Mouse (Mus musculus): Measurements from ENCODE around the gene Prmt9. TPM values are rescaled to one million over a fixed set of nuclear protein-coding genes. Genes with fewer than 3 reads are reported as not detected.

Gene Prmt9
- total RNA-seq (2021) (10 to 100 TPM; 10.2 to 13.1 TPM), polyA plus RNA-seq (2012; rRNA removed) (5.2 and 8.4 TPM in 2 replicates)
- long read RNA-seq, transcript Prmt9-201 (12 exons, 2,781 nt), result major isoform, 16 of 19 reads
- long read RNA-seq, partial matches to known transcripts, result 1 of 19 reads
- long read RNA-seq, other reads (novel, unspliced or antisense), result 2 of 19 reads

DNA sequence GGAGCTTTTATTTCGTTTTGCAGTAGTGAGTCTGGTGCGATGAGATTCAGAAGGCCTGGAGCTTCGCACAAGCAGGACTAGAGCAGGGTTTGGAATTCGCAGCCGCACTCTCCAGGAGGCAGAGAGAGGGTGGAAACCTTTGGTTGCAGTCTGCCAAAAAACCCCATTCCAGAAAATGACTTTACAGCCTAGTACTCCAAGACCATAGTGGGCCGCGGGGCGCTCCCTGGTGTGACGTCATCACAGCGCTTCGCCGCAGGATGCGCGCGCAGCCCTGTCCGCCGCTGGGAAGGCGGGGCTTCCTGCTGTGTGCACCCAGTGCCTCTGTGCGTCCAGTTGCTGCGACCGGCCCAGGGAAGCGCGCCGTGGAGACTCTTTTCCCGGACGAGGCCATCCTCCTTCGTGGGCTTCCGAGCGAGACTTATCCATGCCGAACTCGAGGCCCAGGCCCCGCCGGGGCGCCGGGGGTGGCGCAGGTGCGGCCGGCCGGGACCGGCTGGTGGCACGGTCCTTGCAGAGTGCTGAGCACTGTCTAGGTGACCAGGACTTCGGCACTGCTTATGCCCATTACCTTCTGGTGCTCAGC lies at the start of gene Prmt9:
TSS of gene Prmt9 (plus strand) at position 277 of the 586 bp plus-strand sequence.
- H3K27me3 ChIP-seq (ENCODE audit: control insufficient read depth, insufficient read depth, low read length), result no peaks in the 10 kb centered on the region
- WGBS, result 4% methylated on average over 42 of the region's 42 CpGs

DNA sequence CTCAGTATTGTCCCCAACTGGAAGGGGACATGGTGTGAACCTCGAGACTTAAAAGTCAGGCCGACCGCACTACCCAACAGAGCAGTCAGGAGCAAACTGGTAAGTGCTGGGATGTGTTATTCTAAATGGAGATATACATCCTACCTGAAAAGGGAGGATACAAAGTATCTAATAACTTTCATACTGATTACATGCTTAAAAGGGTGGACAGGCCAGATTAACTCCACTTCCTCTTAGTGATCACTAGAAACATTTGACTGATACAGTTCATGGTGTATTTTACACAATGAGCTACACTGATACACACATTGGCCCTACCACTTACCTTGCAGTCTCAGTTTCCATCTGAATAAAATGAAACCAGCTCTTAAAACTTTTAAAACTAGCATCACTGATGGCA lies 48.9 kb upstream of the Prmt9 start:
- Histone ChIP-seq H3K27ac (no peak overlapping the region), H3K27me3 (ENCODE audit: control insufficient read depth, insufficient read depth, low read length) (no peaks in the 10 kb centered on the region), H3K79me2 (replicated peaks; ENCODE audit: control insufficient read depth, insufficient read depth, low read length) (peaks cover 12% of the 10 kb centered on the region), H3K36me3 (ENCODE audit: control insufficient read depth, insufficient read depth, low read length) (no peaks in the 10 kb centered on the region; the same call in none of the 2 replicates), H3K9ac (ENCODE audit: low read depth, low read length) (no peak overlapping the region), H3K4me3 (no peak overlapping the region), H3K4me1 (ENCODE audit: control insufficient read depth, insufficient read depth, low read length) (peaks cover 17% of the 10 kb centered on the region)
- intact Hi-C loops (cut with DNase I), result no loop called here
- no peak for TF ChIP-seq CTCF (IDR thresholded peaks at IDR 0.05)
- WGBS, result 93% methylated on average over 3 of the region's 3 CpGs
- no peak for DNase-seq

More for the DNA sequence above, at the start of gene Prmt9:
- peak; percentile 95 to 97 for DNase-seq
- Histone ChIP-seq H3K4me1 (ENCODE audit: control insufficient read depth, insufficient read depth, low read length) (no peaks in the 10 kb centered on the region), H3K9ac (ENCODE audit: low read depth, low read length) (peak within 1 kb of the TSS; percentile 83), H3K27ac (peak within 1 kb of the TSS; percentile 92), H3K79me2 (replicated peaks; ENCODE audit: control insufficient read depth, insufficient read depth, low read length) (no peaks in the 10 kb centered on the region), H3K4me3 (peak within 1 kb of the TSS; percentile 87), H3K36me3 (ENCODE audit: control insufficient read depth, insufficient read depth, low read length) (no peaks in the 10 kb centered on the region)
- intact Hi-C loops (cut with DNase I), result loop anchor here (2.0 kb wide), 1 partner anchor 30 kb away; no protein-coding TSS in a partner anchor
- no peak for TF ChIP-seq CTCF (IDR thresholded peaks at IDR 0.05)
- TF ChIP-seq POLR2A (IDR thresholded peaks at IDR 0.05; ENCODE audit: insufficient read depth, low read depth, low read length), result peak; percentile 94

DNA sequence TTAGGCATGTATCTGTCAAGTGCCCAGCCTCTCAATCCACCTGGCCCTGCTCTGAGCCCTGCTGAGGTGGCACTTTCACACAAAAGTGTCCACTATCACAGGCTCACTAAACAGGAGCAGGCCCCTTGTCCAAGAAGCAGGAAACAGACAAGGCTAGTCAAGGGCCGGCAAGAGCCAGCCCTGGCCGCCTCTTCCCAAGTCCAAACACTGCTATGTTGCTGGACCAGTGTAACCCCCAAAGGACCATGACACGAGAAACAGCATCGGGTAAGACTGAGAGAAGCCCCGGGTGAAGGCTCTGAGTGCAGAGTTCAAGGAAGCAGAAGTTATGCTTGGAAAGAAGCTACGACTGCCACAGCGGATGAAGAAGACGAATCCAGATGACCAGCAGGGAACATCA lies 48.1 kb upstream of the Prmt9 start:
- Histone ChIP-seq H3K36me3 (ENCODE audit: control insufficient read depth, insufficient read depth, low read length) (no peaks in the 10 kb centered on the region; the same call in none of the 2 replicates), H3K27ac (no peak overlapping the region), H3K4me1 (ENCODE audit: control insufficient read depth, insufficient read depth, low read length) (peaks cover 14% of the 10 kb centered on the region), H3K79me2 (replicated peaks; ENCODE audit: control insufficient read depth, insufficient read depth, low read length) (peaks cover 11% of the 10 kb centered on the region), H3K4me3 (no peak overlapping the region), H3K27me3 (ENCODE audit: control insufficient read depth, insufficient read depth, low read length) (no peaks in the 10 kb centered on the region), H3K9ac (ENCODE audit: low read depth, low read length) (no peak overlapping the region)
- intact Hi-C loops (cut with DNase I), result no loop called here
- TF ChIP-seq POLR2A (IDR thresholded peaks at IDR 0.05; ENCODE audit: insufficient read depth, low read depth, low read length) (no peak), CTCF (IDR thresholded peaks at IDR 0.05) (no peak), EP300 (IDR thresholded peaks at IDR 0.05; ENCODE audit: insufficient read depth, low read depth, low read length) (no peak)
- 67% methylated on average over 8 of the region's 8 CpGs for WGBS
- no peak for DNase-seq

DNA sequence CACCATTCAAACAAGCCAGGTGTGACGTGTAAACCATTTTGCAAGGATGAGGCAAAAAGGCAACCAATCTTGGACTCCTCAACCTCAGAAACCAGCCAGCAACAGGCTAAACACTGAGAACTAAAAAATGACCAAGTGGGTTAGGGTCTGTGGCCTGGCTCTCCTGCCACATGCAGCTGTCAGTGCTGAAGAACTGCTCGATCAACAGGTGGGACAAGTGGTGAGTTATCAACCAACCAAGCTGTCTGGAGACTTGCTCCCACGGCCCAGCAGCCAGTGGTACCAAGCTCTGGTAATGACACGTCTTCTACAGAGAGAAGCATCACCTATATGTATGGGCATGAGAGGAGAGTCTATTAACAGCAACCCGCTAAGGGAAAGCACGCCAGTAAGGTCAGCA lies 46.6 kb upstream of the Prmt9 start:
- Histone ChIP-seq H3K36me3 (ENCODE audit: control insufficient read depth, insufficient read depth, low read length) (no peaks in the 10 kb centered on the region), H3K9ac (ENCODE audit: low read depth, low read length) (no peak overlapping the region), H3K27me3 (ENCODE audit: control insufficient read depth, insufficient read depth, low read length) (no peaks in the 10 kb centered on the region), H3K27ac (no peak overlapping the region), H3K79me2 (replicated peaks; ENCODE audit: control insufficient read depth, insufficient read depth, low read length) (peaks cover 13% of the 10 kb centered on the region), H3K4me3 (no peak overlapping the region), H3K4me1 (ENCODE audit: control insufficient read depth, insufficient read depth, low read length) (peaks cover 12% of the 10 kb centered on the region)
- no peak for DNase-seq
- intact Hi-C loops (cut with DNase I), result no loop called here
- no peak for TF ChIP-seq EP300 (IDR thresholded peaks at IDR 0.05; ENCODE audit: insufficient read depth, low read depth, low read length)
- TF ChIP-seq POLR2A (IDR thresholded peaks at IDR 0.05; ENCODE audit: insufficient read depth, low read depth, low read length), result no peak
- TF ChIP-seq CTCF (IDR thresholded peaks at IDR 0.05), result no peak
- WGBS, result 87% methylated on average over 6 of the region's 6 CpGs

DNA sequence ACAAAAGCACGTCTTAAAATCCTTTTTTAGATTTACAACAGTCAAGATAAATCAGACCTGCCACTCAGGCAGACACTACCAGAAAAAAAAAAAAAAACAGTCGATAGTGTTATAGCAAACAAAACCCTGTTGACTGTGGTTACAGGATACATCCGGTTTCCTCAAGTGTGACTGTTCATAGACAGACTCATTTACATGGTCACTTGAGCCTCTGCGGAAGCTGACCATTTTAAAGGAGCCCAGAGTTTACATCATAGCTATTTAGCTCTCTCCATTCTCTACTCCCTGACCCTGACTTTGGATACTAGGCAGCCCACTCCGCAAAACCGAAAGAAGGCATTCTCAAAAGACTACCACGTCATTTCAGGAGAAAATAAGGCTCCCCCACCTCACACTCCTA lies 42.7 kb upstream of the Prmt9 start:
- Histone ChIP-seq H3K27ac (no peak overlapping the region), H3K9ac (ENCODE audit: low read depth, low read length) (no peak overlapping the region), H3K4me1 (ENCODE audit: control insufficient read depth, insufficient read depth, low read length) (peaks cover 14% of the 10 kb centered on the region), H3K4me3 (no peak overlapping the region), H3K27me3 (ENCODE audit: control insufficient read depth, insufficient read depth, low read length) (no peaks in the 10 kb centered on the region), H3K36me3 (ENCODE audit: control insufficient read depth, insufficient read depth, low read length) (no peaks in the 10 kb centered on the region; the same call in 1 of the 2 replicates), H3K79me2 (replicated peaks; ENCODE audit: control insufficient read depth, insufficient read depth, low read length) (peaks cover 21% of the 10 kb centered on the region)
- TF ChIP-seq CTCF (IDR thresholded peaks at IDR 0.05) (no peak), POLR2A (IDR thresholded peaks at IDR 0.05; ENCODE audit: insufficient read depth, low read depth, low read length) (no peak), EP300 (IDR thresholded peaks at IDR 0.05; ENCODE audit: insufficient read depth, low read depth, low read length) (no peak)
- DNase-seq, result no peak
- 53% methylated on average over 7 of the region's 7 CpGs for WGBS
- intact Hi-C loops (cut with DNase I), result no loop called here

DNA sequence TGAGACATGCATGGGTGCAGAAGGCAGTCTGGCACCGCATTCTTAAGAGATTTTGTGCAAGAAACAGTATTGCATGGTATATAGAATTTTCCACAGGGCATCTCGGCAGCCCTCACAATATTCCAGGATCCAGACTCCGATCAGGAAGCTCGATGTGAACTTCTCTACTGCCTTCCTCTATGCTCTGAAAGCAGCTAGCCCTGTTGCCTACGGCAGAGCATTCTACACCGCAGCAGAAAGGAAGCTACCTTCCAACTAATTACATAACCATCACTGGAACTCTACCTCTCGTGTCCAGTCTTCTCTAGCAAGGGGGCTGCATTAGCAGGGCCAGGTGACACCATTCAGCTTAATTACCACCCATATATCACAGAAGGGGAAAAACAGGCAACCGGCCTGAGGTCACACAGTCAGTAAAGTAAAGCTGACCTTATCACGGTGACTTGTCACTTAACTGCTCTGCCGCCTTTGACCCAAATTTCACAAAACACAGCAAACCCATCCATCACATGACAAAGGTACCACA lies 41.6 kb upstream of the Prmt9 start:
- intact Hi-C loops (cut with DNase I), result no loop called here
- no peak overlapping the region for H3K9ac ChIP-seq (ENCODE audit: low read depth, low read length)
- no peaks in the 10 kb centered on the region for H3K27me3 ChIP-seq (ENCODE audit: control insufficient read depth, insufficient read depth, low read length)
- no peak for TF ChIP-seq CTCF (IDR thresholded peaks at IDR 0.05)
- no peak for TF ChIP-seq EP300 (IDR thresholded peaks at IDR 0.05; ENCODE audit: insufficient read depth, low read depth, low read length)
- no peak for TF ChIP-seq POLR2A (IDR thresholded peaks at IDR 0.05; ENCODE audit: insufficient read depth, low read depth, low read length)
- H3K27ac ChIP-seq, result no peak overlapping the region
- H3K4me3 ChIP-seq, result no peak overlapping the region
- no peaks in the 10 kb centered on the region; the same call in 1 of the 2 replicates for H3K36me3 ChIP-seq (ENCODE audit: control insufficient read depth, insufficient read depth, low read length)
- H3K4me1 ChIP-seq (ENCODE audit: control insufficient read depth, insufficient read depth, low read length), result peaks cover 9% of the 10 kb centered on the region
- H3K79me2 ChIP-seq (replicated peaks; ENCODE audit: control insufficient read depth, insufficient read depth, low read length), result peaks cover 19% of the 10 kb centered on the region
- no peak for DNase-seq
- 72% methylated on average over 10 of the region's 10 CpGs for WGBS

Data from heart, adult 2 months (tissue).